Comparison of ENCODE assay signal across 9 mouse cellular contexts in the genomic region with DNA sequence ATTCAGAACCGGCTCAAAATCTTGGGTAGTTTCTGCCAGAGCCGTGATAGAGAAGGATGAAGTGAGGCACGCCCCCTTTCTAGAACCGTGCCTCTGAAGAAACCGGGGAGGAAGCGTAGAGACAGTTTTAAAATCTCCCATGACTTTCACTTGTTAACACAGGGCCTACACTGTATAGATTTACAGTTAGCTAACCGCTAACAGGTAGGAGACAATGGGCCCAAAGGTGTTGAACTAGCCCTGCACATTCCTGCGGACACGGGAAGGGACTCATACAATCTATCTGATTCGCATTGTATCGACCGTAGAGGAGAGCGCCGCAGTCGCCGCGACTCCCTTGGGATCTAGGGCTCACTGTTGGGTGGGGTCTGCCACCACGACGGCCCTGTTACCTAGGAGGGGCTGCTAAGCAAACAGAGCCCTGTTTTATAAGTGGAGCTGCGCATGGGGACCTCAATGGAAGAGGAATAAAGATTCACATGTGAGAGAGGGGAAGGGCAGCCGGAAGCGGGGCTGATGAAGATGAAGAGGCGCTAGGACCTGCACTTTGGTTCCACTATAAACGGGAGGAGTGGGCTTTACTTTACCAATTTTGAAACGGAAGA.
A peak's percentile ranks its signal among the peaks of the same experiment; 100 is the strongest.
DNase-seq lines count a peak whose midpoint lies in the region; ATAC-seq and TF ChIP-seq lines count a peak whose summit lies in the region.
"Had no signal": no experiment of that assay in that cellular context is flagged by ENCODE, and none has a peak within 500 bp of the region (broad histone marks: within the 10 kb centered on the region; RNA-seq: fewer than 3 reads in every experiment).

No protein-coding gene starts in this region.

- H3K4me3 ChIP-seq in spleen, adult 2 months (ENCODE audit: extremely low read depth, insufficient read depth, insufficient read length): peak overlapping the region; percentile 25
- 0 out of 2 replicates have a peak overlapping the region, but pooled peaks have one; percentile 12 for H3K4me3 ChIP-seq in stomach, embryonic 16.5 days (replicated peaks; ENCODE audit: low read length)

- 62% methylated on average over 25 of the region's 25 CpGs for WGBS in spleen, adult 2 months
- WGBS in stomach, embryonic 16.5 days: 57% methylated on average over 25 of the region's 25 CpGs

- TF ChIP-seq POLR2A in spleen, adult 2 months (IDR thresholded peaks at IDR 0.05; ENCODE audit: low read depth, low read length): no peak

- no peaks in the 10 kb centered on the region for H3K9me3 ChIP-seq in stomach, embryonic 16.5 days (replicated peaks; ENCODE audit: control insufficient read depth, low read length)

- no peaks in the 10 kb centered on the region for H3K36me3 ChIP-seq in spleen, adult 2 months (ENCODE audit: control insufficient read depth, insufficient read depth, low read length)
- H3K36me3 ChIP-seq in stomach, embryonic 16.5 days (ENCODE audit: control insufficient read depth, insufficient read depth, low read length): no peaks in the 10 kb centered on the region

- no peak for TF ChIP-seq CTCF in spleen, adult 2 months (IDR thresholded peaks at IDR 0.05; ENCODE audit: extremely low read depth, insufficient read depth, insufficient read length, insufficient replicate concordance)

- peak; percentile 48 for ATAC-seq in frontal cortex, adult (ENCODE audit: low TSS enrichment)
- no peak for ATAC-seq in stomach, embryonic 16.5 days (ENCODE audit: insufficient read depth, low FRiP score)

- 0 out of 2 replicates have a peak overlapping the region, but pooled peaks have one; percentile 15 for H3K27ac ChIP-seq in spleen, adult 2 months (ENCODE audit: insufficient read depth, low read length)
- H3K27ac ChIP-seq in stomach, embryonic 16.5 days (ENCODE audit: low read length): no peak overlapping the region

- DNase-seq in frontal cortex, postnatal 10 days (ENCODE audit: low spot score in 2 of 2): no peak
- DNase-seq in spleen, adult 2 months (ENCODE audit: low read depth in 1 of 2, low spot score in 2 of 2): no peak
- no peak for DNase-seq in spleen, adult 18-20 months
- peak; percentile 50 for DNase-seq in liver
- DNase-seq in frontal cortex, adult 2 months (ENCODE audit: extremely low spot score in 1 of 2, low spot score in 1 of 2): no peak
- no peak for DNase-seq in adrenal gland, postnatal 10 days
- DNase-seq: layer of hippocampus, adult 9-11 months had no signal

- H3K4me2 ChIP-seq in stomach, embryonic 16.5 days (ENCODE audit: low read depth, low read length): peak overlapping the region; percentile 38

- no peak overlapping the region for H3K9ac ChIP-seq in stomach, embryonic 16.5 days (ENCODE audit: low read length)

- H3K4me1 ChIP-seq in spleen, adult 2 months (ENCODE audit: control insufficient read depth, insufficient read depth, insufficient read length): peaks cover 4% of the 10 kb centered on the region; the same call in 1 of the 2 replicates
- H3K4me1 ChIP-seq in stomach, embryonic 16.5 days (ENCODE audit: control insufficient read depth, insufficient read depth, low read length): peaks cover 18% of the 10 kb centered on the region

- no peaks in the 10 kb centered on the region for H3K27me3 ChIP-seq in spleen, adult 2 months (ENCODE audit: control insufficient read depth, insufficient read depth, low read length)
- H3K27me3 ChIP-seq in stomach, embryonic 16.5 days (ENCODE audit: control insufficient read depth, insufficient read depth, low read length): no peaks in the 10 kb centered on the region
